Mouse (Mus musculus) liver, postnatal 0 days (tissue): ENCODE data around the gene Ibtk. TPM values are rescaled to one million over a fixed set of nuclear protein-coding genes. Genes with fewer than 3 reads are reported as not detected.
"Not testable (repeated sequence)": the region's sequence is repeated elsewhere in the genome, so short reads cannot be mapped to it uniquely, and the experiment has no call there.

Experiments used
- ATAC-seq: fragments of 200-750 bp; cut with Nextera tagmentation; 2 replicates; pipeline ENCODE4 v1.8.0; 2017; ENCODE audit warnings: mild to moderate bottlenecking, moderate library complexity
- DNase-seq: peaks from one replicate; pipeline ENCODE4 v3.0.0-alpha.2; 2016
- H3K27ac ChIP-seq: fragments of 300-500 bp; sonication (generic); 2 replicates; pipeline ENCODE4 v1.5.1; 2014; ENCODE audit warnings: antibody characterized with exemption, moderate library complexity, mild to moderate bottlenecking, low read depth
- H3K27me3 ChIP-seq: fragments of 300-500 bp; sonication (generic); 2 replicates; pipeline ENCODE4 v1.6.1; 2014; ENCODE audit warnings: low read length, control low read depth, mixed read lengths; ENCODE audit not compliant: insufficient read depth
- H3K36me3 ChIP-seq: fragments of 300-500 bp; sonication (generic); replicated peaks from 2 replicates; pipeline ENCODE4 v1.6.1; 2014; ENCODE audit warnings: mild to moderate bottlenecking, control low read depth, low read length, moderate library complexity, mixed read lengths; ENCODE audit not compliant: insufficient read depth
- H3K4me1 ChIP-seq: fragments of 300-500 bp; sonication (generic); 2 replicates; pipeline ENCODE4 v1.6.1; 2014; ENCODE audit warnings: antibody characterized with exemption, mild to moderate bottlenecking, control low read depth; ENCODE audit not compliant: insufficient read depth
- H3K4me2 ChIP-seq: fragments of 300-500 bp; sonication (generic); 2 replicates; pipeline ENCODE4 v1.6.1; 2014; ENCODE audit warnings: low read depth, mild to moderate bottlenecking, low read length, moderate library complexity, mixed read lengths
- H3K4me3 ChIP-seq: fragments of 300-500 bp; sonication (generic); 2 replicates; pipeline ENCODE4 v1.5.1; 2014; ENCODE audit warnings: low read depth, low read length
- H3K9ac ChIP-seq: fragments of 300-500 bp; sonication (generic); replicated peaks from 2 replicates; pipeline ENCODE4 v1.6.1; 2014; ENCODE audit warnings: mild to moderate bottlenecking, moderate library complexity
- H3K9me3 ChIP-seq: fragments of 300-500 bp; sonication (generic); 2 replicates; pipeline ENCODE4 v1.6.1; 2016; ENCODE audit warnings: mild to moderate bottlenecking, control low read depth, low read length, mixed read lengths
- CTCF ChIP-seq: sonication (generic); IDR thresholded peaks from 2 replicates; pipeline ENCODE4 v1.5.1; 2016; ENCODE audit warnings: antibody characterized with exemption, low read depth
- EP300 ChIP-seq: IDR thresholded peaks from 2 replicates; pipeline ENCODE4 v1.6.1; 2016; ENCODE audit warnings: antibody characterized with exemption, low read depth, mild to moderate bottlenecking
- WGBS: fragments of 180-500 bp; shearing (Covaris S2); extraction: QIAGEN DNeasy Blood & Tissue Kit; methylation state at CpG from one replicate; pipeline ENCODE4 v1.1.7; 2014; ENCODE audit not compliant: insufficient replicate concordance; 5-methylcytosine and 5-hydroxymethylcytosine counted together
- polyA plus RNA-seq: library from polyadenylated mRNA; unstranded; fragments of >200 nt; fragmentation: Nextera tagmentation; extraction: Ambion mirVana; gene quantifications from 2 replicates; pipeline ENCODE4 v1.2.1, GENCODE M21; 2015

The Ibtk gene
- 16.3 and 19.4 TPM in 2 replicates for polyA plus RNA-seq

DNA sequence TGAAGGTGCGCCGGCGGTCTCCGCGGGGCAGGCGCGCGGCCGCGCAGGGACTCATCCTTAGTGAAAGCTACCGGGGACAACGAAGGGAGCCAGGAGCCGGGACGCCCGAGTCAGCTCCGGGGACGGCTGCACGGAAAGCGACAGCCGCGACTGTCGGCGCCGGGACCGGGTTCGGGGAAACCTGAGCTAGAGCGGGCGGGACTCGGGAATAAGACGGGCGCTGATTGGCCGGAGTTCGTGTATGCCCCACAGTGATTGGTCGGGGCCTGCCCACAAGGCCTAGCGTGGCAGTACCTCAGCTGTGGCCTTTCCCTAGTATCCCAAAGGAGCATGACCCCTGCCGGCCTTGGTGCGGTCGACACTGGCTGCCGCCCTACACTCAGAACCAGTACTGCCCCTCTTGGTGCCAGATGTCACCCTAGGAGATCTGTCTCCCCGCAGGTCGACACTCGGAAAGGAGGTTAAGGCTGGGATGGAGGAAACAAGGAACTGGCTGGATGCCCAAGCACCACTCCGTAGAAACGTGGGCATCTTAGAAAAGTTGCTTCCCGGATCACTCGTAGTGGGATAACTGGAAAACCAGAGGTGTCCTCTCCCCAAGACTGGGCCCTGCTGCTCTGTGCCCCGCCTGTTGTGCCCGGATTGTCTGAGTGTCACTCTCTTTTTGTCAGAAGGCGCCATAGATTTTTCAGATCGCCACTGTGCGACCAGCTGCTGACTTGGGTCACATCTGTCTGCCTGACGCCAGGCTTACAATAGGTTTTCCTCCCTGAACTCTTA lies at the start of gene Ibtk:
Gene Ibtk (minus strand): TSS at position 193 of the 780 bp plus-strand sequence.
- Histone ChIP-seq H3K4me3 (peak within 1 kb of the TSS; percentile 91), H3K9ac (peak within 1 kb of the TSS; percentile 98), H3K27ac (peak within 1 kb of the TSS; percentile 100), H3K36me3 (0 out of 2 replicates have a peak, but pooled peaks cover 3% of the 10 kb centered on the region), H3K4me1 (peaks cover 22% of the 10 kb centered on the region), H3K4me2 (peak within 1 kb of the TSS; percentile 66), H3K9me3 (no peaks in the 10 kb centered on the region), H3K27me3 (no peaks in the 10 kb centered on the region)
- TF ChIP-seq EP300, result peak; percentile 66
- TF ChIP-seq CTCF, result peak; percentile 57
- 2% methylated on average over 52 of the region's 52 CpGs for WGBS
- peak; percentile 94 for ATAC-seq
- DNase-seq, result peak; percentile 97

DNA sequence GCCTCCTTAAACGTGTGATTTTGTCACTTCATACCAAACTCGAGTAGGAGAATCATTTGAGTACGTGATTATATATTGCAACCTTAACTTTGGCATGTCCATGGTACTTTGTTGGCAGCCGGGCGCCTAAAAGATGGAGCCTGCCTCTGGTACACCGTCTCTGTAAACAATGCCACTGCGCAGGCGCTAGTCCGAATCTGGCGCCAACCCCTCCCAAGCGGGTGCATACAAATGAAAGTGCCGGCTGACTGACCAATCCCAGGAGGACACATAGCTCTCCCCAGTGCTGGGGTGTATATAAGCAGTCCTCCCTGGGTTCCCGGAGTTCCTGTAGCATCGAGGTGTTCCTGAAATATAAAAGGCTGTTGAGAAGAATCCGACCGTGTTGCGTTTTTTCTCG lies 42.4 kb upstream of the Ibtk start:
- not testable (repeated sequence) for H3K9me3 ChIP-seq, H3K27me3 ChIP-seq, H3K4me2 ChIP-seq, H3K4me1 ChIP-seq, H3K9ac ChIP-seq, ATAC-seq, H3K36me3 ChIP-seq, H3K4me3 ChIP-seq, H3K27ac ChIP-seq, DNase-seq
- WGBS, result 88% methylated on average over 18 of the region's 18 CpGs

DNA sequence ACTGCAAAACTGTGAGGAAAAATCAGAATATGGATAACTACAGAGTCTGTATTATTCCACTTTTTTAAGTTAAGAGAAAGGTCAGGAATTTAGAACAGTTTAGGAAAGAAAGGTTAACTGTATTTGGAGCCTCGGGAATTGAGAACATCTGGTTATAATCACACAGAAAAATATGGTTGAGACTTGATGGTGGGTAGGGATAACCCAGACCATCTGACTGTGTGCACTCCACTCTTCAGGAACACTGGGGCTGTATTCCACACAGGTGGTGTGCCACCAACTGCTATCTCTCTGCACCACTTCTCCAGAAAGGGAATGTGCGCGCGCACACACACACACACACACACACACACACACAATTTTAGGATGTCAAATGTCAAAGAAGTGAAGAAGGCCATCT lies 31.1 kb upstream of the Ibtk start:
- Histone ChIP-seq H3K36me3 (no peaks in the 10 kb centered on the region), H3K27me3 (no peaks in the 10 kb centered on the region), H3K4me3 (no peak overlapping the region), H3K9me3 (no peaks in the 10 kb centered on the region), H3K4me2 (no peak overlapping the region), H3K9ac (no peak overlapping the region), H3K4me1 (no peaks in the 10 kb centered on the region), H3K27ac (no peak overlapping the region)
- TF ChIP-seq EP300, result no peak
- no peak for TF ChIP-seq CTCF
- DNase-seq, result no peak
- WGBS, result 83% methylated on average over 4 of the region's 4 CpGs
- no peak for ATAC-seq

DNA sequence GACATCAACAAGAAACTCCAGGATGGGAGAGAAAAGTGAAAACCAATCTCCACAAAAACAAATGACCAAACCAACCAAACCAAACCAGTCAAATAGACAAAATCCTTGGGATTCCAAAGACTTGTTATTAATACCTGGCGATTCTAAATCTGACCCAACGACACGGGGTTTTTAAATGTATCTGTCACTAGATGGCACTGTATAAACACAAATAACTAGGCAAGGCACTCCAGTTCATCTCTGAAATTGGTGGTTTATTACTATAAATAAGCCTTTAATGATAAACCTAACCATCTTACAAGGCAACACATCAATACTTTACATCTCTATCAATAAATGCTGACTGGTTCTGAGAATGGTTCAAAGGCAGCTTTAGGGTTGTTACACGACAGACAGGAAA lies 30.3 kb upstream of the Ibtk start:
- no peaks in the 10 kb centered on the region for H3K4me1 ChIP-seq
- ATAC-seq, result no peak
- WGBS, result 24% methylated on average over 4 of the region's 4 CpGs
- H3K4me2 ChIP-seq, result no peak overlapping the region
- H3K4me3 ChIP-seq, result no peak overlapping the region
- no peaks in the 10 kb centered on the region for H3K36me3 ChIP-seq
- H3K27ac ChIP-seq, result no peak overlapping the region
- no peak for DNase-seq
- no peaks in the 10 kb centered on the region for H3K27me3 ChIP-seq
- no peak for TF ChIP-seq EP300
- TF ChIP-seq CTCF, result peak; percentile 59
- no peak overlapping the region for H3K9ac ChIP-seq
- no peaks in the 10 kb centered on the region for H3K9me3 ChIP-seq

DNA sequence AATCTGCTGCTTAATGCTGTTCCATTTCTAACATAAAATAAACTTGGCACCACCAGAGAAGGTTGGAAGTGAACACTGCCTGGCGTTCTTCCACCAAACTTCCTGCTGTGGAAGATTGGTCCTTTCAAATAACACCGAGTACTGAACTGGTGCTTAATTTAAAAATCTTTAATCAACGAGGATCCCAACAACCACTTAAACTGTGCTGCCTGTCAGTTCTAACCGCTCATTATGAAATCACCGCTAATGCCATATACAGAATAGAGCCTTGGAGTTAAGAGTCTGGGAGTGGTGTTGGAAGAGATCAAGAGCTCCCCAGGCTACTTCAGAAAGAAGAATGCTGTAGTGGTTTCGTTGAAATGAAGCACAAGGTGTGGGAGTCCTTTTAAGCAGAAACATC lies 28.4 kb upstream of the Ibtk start:
- TF ChIP-seq CTCF, result no peak
- 66% methylated on average over 6 of the region's 6 CpGs for WGBS
- Histone ChIP-seq H3K4me1 (no peaks in the 10 kb centered on the region), H3K4me3 (no peak overlapping the region), H3K4me2 (no peak overlapping the region), H3K27ac (no peak overlapping the region), H3K36me3 (no peaks in the 10 kb centered on the region), H3K9ac (no peak overlapping the region), H3K27me3 (no peaks in the 10 kb centered on the region), H3K9me3 (no peaks in the 10 kb centered on the region)
- DNase-seq (no peak), ATAC-seq (no peak)

DNA sequence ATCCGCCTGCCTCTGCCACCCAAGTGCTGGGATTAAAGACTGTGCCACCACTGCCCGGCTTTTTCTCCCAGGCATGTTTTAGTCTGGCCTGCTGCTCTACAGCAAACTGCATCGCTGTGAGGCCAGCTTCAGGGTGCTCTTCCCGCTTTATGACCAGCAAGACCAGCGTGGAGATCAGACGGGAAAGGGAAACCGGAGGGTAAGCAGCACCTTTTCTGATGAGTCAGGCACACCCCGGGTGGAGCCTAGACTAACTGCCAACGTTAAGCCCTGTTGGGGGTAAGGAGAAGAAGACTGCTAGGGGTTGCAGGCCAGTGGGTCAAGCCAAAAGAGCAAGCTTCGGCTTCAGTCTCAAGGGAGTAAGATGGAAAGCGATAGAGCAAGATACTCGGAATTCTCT lies 23.1 kb upstream of the Ibtk start:
- H3K4me1 ChIP-seq, result no peaks in the 10 kb centered on the region
- WGBS, result 64% methylated on average over 12 of the region's 12 CpGs
- TF ChIP-seq CTCF (no peak), EP300 (no peak)
- ATAC-seq, result no peak
- no peak overlapping the region for H3K4me3 ChIP-seq
- no peak for DNase-seq
- H3K9ac ChIP-seq, result no peak overlapping the region
- H3K36me3 ChIP-seq, result no peaks in the 10 kb centered on the region
- no peak overlapping the region for H3K27ac ChIP-seq
- H3K27me3 ChIP-seq, result no peaks in the 10 kb centered on the region
- H3K4me2 ChIP-seq, result no peak overlapping the region
- H3K9me3 ChIP-seq, result no peaks in the 10 kb centered on the region

DNA sequence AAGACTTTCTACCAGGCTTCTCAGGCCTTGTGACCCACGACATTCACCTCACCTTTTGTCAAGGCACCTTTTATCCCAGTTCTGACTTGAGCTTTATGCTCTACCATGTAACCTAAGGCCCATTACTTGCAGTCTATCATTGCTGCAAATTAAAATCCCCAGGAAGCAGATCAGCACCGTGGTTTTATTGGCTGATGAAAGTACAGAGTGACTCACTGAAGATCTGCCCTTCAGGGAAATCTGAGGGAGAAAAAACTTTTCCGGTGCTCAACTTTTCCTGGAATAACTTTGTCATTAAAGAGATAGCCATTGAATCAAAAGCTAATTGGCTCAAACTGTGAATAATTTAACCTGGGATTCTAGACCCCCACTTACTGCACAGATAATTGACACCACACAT lies 22.3 kb upstream of the Ibtk start:
- no peak overlapping the region for H3K27ac ChIP-seq
- no peak for TF ChIP-seq EP300
- TF ChIP-seq CTCF, result no peak
- no peak overlapping the region for H3K4me2 ChIP-seq
- H3K27me3 ChIP-seq, result no peaks in the 10 kb centered on the region
- H3K4me3 ChIP-seq, result no peak overlapping the region
- ATAC-seq (no peak), DNase-seq (no peak)
- WGBS, result 76% methylated on average over 3 of the region's 3 CpGs
- no peaks in the 10 kb centered on the region for H3K36me3 ChIP-seq
- H3K9me3 ChIP-seq, result no peaks in the 10 kb centered on the region
- no peak overlapping the region for H3K9ac ChIP-seq
- no peaks in the 10 kb centered on the region for H3K4me1 ChIP-seq
